Mouse (Mus musculus): ENCODE measurements around the gene Dock10.

DNA sequence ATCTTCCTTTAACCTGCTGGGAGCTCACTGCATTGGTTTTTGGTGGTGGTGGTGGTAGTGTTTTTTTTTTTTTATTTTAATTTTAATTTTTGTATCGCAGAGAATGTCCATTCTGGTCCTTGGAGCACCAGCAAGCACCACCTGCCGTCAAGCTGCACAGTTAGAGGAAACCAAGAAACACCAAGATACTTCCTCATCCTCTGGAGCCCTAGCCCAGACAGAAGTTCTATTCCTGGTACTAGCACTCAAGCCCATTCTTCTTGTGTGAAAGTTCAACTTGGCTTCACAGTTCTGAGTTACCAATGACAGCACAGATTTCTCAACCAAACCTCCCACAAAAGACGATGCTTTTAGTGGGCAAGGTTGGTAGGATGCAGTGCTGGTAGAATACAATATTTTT, 86.6 kb downstream of the Dock10 start:
- TF ChIP-seq POLR2AphosphoS2 (IDR thresholded peaks at IDR 0.05; ENCODE audit: insufficient read length, low read depth) = no peak
- TF ChIP-seq POLR2A (IDR thresholded peaks at IDR 0.05; ENCODE audit: insufficient read length, low read depth) = no peak
- no peak for TF ChIP-seq USF1 (IDR thresholded peaks at IDR 0.05; ENCODE audit: low read depth)
- no peak for TF ChIP-seq MYOG (IDR thresholded peaks at IDR 0.05; ENCODE audit: control insufficient read depth in 1 of 3, insufficient read depth in 1 of 3, insufficient read length in 2 of 3, low read depth in 2 of 3)
- no peak for TF ChIP-seq MAX (IDR thresholded peaks at IDR 0.05; ENCODE audit: low read depth)
